Mouse (Mus musculus) liver, embryonic 15.5 days (tissue): Measurements from ENCODE around the gene Inmt. TPM values are rescaled to one million over a fixed set of nuclear protein-coding genes. Genes with fewer than 3 reads are reported as not detected.

ENCODE experiments used
- ATAC-seq: fragments of 200-750 bp; cut with Nextera tagmentation; 2 replicates; pipeline ENCODE4 v1.8.0; 2017; ENCODE audit warnings: moderate number of reproducible peaks, mild to moderate bottlenecking, moderate library complexity; ENCODE audit not compliant: insufficient read depth
- H3K27ac ChIP-seq: fragments of 300-500 bp; sonication (generic); replicated peaks from 2 replicates; pipeline ENCODE4 v1.5.1; 2015; ENCODE audit warnings: mild to moderate bottlenecking, inconsistent platforms
- H3K27me3 ChIP-seq: fragments of 300-500 bp; sonication (generic); 2 replicates; pipeline ENCODE4 v1.6.1; 2015; ENCODE audit warnings: mild to moderate bottlenecking, inconsistent platforms
- H3K36me3 ChIP-seq: fragments of 300-500 bp; sonication (generic); replicated peaks from 2 replicates; pipeline ENCODE4 v1.6.1; 2015; ENCODE audit warnings: moderate library complexity, mild to moderate bottlenecking, inconsistent platforms
- H3K4me1 ChIP-seq: fragments of 300-500 bp; sonication (generic); replicated peaks from 2 replicates; pipeline ENCODE4 v1.6.1; 2015; ENCODE audit warnings: inconsistent platforms
- H3K4me2 ChIP-seq: fragments of 300-500 bp; sonication (generic); 2 replicates; pipeline ENCODE4 v1.6.1; 2015; ENCODE audit warnings: moderate library complexity, mild to moderate bottlenecking, inconsistent platforms
- H3K4me3 ChIP-seq: fragments of 300-500 bp; sonication (generic); replicated peaks from 2 replicates; pipeline ENCODE4 v1.5.1; 2015; ENCODE audit warnings: mild to moderate bottlenecking, inconsistent platforms
- H3K9ac ChIP-seq: fragments of 300-500 bp; sonication (generic); 2 replicates; pipeline ENCODE4 v1.6.1; 2015; ENCODE audit warnings: moderate library complexity, mild to moderate bottlenecking, inconsistent platforms
- H3K9me3 ChIP-seq: fragments of 300-500 bp; sonication (generic); replicated peaks from 2 replicates; pipeline ENCODE4 v1.6.1; 2016; ENCODE audit warnings: inconsistent platforms
- WGBS: fragments of 180-500 bp; shearing (Covaris S2); methylation state at CpG from one replicate; pipeline ENCODE4 v1.1.7; 2015; ENCODE audit warnings: mixed read lengths; ENCODE audit not compliant: insufficient replicate concordance; 5-methylcytosine and 5-hydroxymethylcytosine counted together
- polyA plus RNA-seq: library from polyadenylated mRNA; unstranded; fragments of >200 nt; fragmentation: Nextera tagmentation; extraction: Ambion mirVana; gene quantifications from 2 replicates; pipeline ENCODE4 v1.2.1, GENCODE M21; 2015

The Inmt gene
- polyA plus RNA-seq = 0.16 and 0.32 TPM in 2 replicates

GRCm38 (mm10) chr6:55174741-55175181 is at the start of gene Inmt:
Inmt (minus strand) TSS chr6:55175043.
- H3K9me3 ChIP-seq = no peaks in the 10 kb centered on the region
- WGBS = 3% methylated on average over 1 of the region's 1 CpGs
- no peak within 1 kb of the TSS for H3K4me3 ChIP-seq
- no peak within 1 kb of the TSS for H3K27ac ChIP-seq
- H3K4me2 ChIP-seq = no peak within 1 kb of the TSS
- 0 out of 2 replicates have a peak, but pooled peaks cover 10% of the 10 kb centered on the region for H3K4me1 ChIP-seq
- no peaks in the 10 kb centered on the region for H3K36me3 ChIP-seq
- no peak within 1 kb of the TSS for H3K9ac ChIP-seq
- no peaks in the 10 kb centered on the region for H3K27me3 ChIP-seq
- no peak for ATAC-seq

DNA sequence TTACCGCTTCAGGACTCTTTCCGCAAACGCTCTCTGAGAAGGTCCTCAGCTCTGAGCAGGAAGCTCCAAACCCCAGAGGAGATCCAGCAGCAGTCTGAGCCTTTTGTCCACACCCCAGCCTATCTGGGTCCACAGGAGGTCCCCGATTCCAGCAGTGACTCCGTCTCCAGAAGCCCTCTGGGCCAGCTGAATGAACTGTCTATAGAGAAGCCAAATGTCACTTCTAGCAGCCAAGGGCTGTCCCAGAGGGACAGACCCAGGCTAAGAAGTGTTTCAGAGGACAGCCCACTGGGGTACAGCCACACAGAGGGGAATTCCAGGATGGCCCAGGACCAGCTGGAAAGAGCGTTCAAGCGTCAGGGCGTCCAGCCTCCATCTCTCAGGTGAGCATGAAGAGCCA is 49.1 kb upstream of the Inmt start:
- H3K9ac ChIP-seq = no peak overlapping the region
- no peak for ATAC-seq
- no peaks in the 10 kb centered on the region for H3K36me3 ChIP-seq
- no peak overlapping the region for H3K27ac ChIP-seq
- no peak overlapping the region for H3K4me2 ChIP-seq
- no peaks in the 10 kb centered on the region for H3K4me1 ChIP-seq
- H3K27me3 ChIP-seq = no peaks in the 10 kb centered on the region
- no peak overlapping the region for H3K4me3 ChIP-seq
- WGBS = 89% methylated on average over 8 of the region's 8 CpGs
- no peaks in the 10 kb centered on the region for H3K9me3 ChIP-seq

- Histone ChIP-seq H3K9me3 (no peaks in the 10 kb centered on the region), H3K4me3 (no peak overlapping the region), H3K27ac (no peak overlapping the region), H3K4me1 (0 out of 2 replicates have a peak, but pooled peaks cover 2% of the 10 kb centered on the region), H3K9ac (no peak overlapping the region), H3K4me2 (no peak overlapping the region), H3K36me3 (no peaks in the 10 kb centered on the region), H3K27me3 (no peaks in the 10 kb centered on the region)
- WGBS = 72% methylated on average over 9 of the region's 9 CpGs
- no peak for ATAC-seq
These were observed 43.4 kb upstream of the Inmt start for GRCm38 (mm10) chr6:55218232-55218631.

DNA sequence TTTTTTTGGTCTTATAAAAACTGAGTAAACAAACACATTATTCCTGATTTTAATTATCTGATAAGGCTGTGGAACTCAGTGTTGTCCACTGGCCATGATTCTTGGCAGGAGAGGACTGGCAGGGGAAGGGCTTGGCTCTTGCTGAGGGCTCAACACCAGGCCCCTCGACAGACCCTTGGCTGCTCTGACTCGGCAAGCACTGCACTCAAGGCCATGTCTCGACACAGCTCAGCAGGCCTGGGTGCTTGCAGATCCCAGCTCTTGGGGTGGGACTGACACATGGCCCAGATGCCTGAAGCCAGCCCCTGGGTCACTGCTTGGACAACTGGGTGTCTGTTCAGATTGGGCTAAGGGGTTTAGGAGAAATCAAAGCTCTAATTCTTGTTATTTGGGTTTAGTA is 39.7 kb upstream of the Inmt start:
- no peak for ATAC-seq
- 43% methylated on average over 3 of the region's 3 CpGs for WGBS
- H3K27ac ChIP-seq = no peak overlapping the region

DNA sequence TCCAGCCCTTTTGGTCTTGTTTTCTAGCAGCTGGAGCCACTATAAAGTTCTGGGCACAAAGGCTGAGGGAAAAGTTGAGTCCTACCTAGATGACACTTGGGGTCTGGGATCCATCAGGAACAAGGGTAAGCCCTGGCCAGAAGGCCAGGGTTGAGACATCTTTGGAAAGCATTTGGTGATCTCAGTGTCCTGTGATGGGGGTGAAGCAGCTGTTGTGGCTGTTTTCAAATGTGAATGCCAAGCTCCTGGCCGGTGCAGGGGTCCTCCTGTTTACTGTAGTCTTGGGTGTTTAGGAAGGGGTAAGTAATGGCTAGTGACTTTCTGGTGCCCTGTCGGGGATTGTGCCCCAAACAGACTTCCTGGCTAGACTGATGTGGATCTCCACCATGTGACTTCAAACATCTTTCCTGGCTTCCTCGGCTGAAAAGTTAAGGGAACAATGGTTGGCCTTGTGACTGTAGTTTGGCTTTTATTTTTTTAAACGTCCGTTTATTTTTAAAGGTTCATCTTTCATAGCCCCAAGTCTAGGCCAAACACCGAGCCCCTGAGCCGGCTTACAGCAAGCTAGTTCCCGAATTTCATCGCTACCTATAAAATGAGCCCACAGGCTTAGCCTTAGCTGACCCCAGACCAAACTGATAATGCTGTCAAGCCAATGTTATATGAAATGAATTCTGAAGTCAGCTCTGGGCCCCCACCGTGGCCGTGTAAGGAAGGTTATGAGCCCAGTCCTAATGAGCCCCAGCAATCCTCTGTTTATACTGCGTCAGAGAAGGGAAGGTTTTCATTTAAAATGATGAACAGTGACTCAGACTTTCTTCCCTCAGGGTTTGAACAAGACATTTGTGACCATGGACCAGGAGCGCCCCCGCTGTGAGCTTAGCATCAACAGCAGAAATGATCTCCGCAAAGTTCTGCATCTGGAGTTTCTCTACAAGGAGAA is 35.9 kb upstream of the Inmt start:
- WGBS = 63% methylated on average over 15 of the region's 15 CpGs
- H3K9ac ChIP-seq = no peak overlapping the region
- ATAC-seq = no peak

More for the DNA sequence above, 39.7 kb upstream of the Inmt start:
- Histone ChIP-seq H3K4me2 (no peak overlapping the region), H3K9ac (no peak overlapping the region), H3K4me3 (no peak overlapping the region), H3K9me3 (no peaks in the 10 kb centered on the region), H3K36me3 (no peaks in the 10 kb centered on the region), H3K4me1 (0 out of 2 replicates have a peak, but pooled peaks cover 2% of the 10 kb centered on the region), H3K27me3 (no peaks in the 10 kb centered on the region)

DNA sequence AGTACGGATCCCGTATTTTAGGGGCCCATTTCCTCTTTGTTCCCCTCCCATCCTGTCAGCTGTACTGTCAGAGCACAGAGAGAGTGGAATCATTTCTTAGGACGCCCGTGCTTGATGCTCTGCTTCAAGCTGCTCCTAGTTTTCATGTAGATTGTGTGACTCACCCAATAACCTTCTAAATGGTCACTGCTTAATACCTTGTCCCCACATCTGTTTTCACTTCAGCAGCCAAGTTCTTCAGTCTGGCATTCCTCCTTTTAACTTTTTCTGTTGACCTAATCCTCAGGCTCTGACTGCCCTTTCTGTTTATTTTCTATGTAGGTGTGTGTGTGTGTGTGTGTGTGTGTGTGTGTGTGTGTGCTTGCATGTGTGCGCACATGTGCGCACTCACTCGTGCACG is 32.9 kb upstream of the Inmt start:
- ATAC-seq = no peak
- Histone ChIP-seq H3K9me3 (no peaks in the 10 kb centered on the region), H3K27ac (no peak overlapping the region), H3K4me1 (peaks cover 12% of the 10 kb centered on the region), H3K9ac (no peak overlapping the region), H3K27me3 (no peaks in the 10 kb centered on the region), H3K4me3 (no peak overlapping the region), H3K36me3 (no peaks in the 10 kb centered on the region), H3K4me2 (no peak overlapping the region)
- 67% methylated on average over 8 of the region's 8 CpGs for WGBS

More for the DNA sequence above, 35.9 kb upstream of the Inmt start:
- Histone ChIP-seq H3K4me2 (no peak overlapping the region), H3K9me3 (no peaks in the 10 kb centered on the region), H3K27me3 (no peaks in the 10 kb centered on the region), H3K4me3 (no peak overlapping the region), H3K36me3 (no peaks in the 10 kb centered on the region), H3K27ac (no peak overlapping the region), H3K4me1 (0 out of 2 replicates have a peak, but pooled peaks cover 2% of the 10 kb centered on the region)

- no peaks in the 10 kb centered on the region for H3K27me3 ChIP-seq
- 0 out of 2 replicates have a peak overlapping the region, but pooled peaks have one; percentile 36 for H3K9ac ChIP-seq
- peaks cover 14% of the 10 kb centered on the region for H3K4me1 ChIP-seq
- H3K4me3 ChIP-seq = peak overlapping the region; percentile 60
- peak overlapping the region; percentile 79 for H3K4me2 ChIP-seq
- 87% methylated on average over 3 of the region's 3 CpGs for WGBS
- no peaks in the 10 kb centered on the region for H3K36me3 ChIP-seq
- no peak for ATAC-seq
- H3K27ac ChIP-seq = no peak overlapping the region
- no peaks in the 10 kb centered on the region for H3K9me3 ChIP-seq
These were observed 29.1 kb upstream of the Inmt start for GRCm38 (mm10) chr6:55203931-55204330.

DNA sequence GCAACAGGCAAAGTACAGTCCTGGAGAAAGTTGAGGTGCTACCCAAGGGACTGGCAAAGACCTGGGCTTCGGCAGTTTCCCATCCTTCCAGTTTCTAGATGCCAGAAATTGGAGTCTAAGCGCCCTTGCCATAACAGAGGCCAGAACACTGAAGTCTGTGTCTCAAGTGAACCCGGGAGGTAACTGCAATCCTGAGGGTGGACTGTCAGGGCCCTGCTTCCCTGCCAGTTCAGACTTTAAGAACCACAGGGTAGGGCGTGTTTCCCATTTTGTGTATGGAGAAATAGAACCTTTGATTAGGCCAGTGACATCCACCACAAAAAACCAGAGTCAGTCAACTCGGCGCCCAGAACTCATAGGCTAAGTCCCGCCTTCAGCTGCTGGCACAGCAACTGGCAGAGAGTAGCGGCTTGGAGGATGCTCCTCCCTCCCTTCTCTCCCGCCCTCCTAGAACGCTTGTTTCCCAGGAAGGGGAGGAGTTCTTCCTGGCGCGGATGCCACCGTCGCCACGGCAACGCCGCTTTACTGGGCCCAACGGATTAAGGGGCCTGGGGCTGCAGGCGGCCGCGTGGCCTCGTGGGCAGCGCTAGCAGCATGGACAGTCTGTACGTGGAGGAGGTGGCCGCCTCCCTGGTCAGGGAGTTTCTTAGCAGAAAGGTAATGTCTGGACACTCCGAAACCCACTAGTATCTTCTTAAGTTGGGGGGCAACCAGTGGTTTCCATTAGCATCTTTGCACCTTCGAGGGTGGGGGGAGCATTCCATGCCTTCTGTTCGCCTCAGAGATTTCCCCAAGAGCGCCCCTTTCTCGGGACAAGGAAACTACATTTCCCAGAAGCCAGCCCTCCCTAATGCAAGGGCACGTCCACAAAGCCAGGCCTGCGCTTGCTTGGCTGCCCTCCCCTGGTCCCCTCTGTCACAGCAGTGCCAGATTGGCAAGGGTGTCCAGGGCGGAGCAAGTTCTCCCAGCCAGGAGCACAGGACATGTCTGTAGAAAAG is 28.4 kb upstream of the Inmt start, which contains the start of gene Mindy4:
Gene Mindy4, plus strand, starts transcription at position 471 of the 998 bp plus-strand sequence.
- Histone ChIP-seq H3K9me3 (no peaks in the 10 kb centered on the region), H3K4me3 (peak within 1 kb of the TSS; percentile 60), H3K9ac (peak within 1 kb of the TSS; percentile 36; the same call in 1 of the 2 replicates), H3K4me2 (peak within 1 kb of the TSS; percentile 79), H3K27me3 (no peaks in the 10 kb centered on the region), H3K36me3 (no peaks in the 10 kb centered on the region), H3K27ac (0 out of 2 replicates have a peak within 1 kb of the TSS, but pooled peaks have one; percentile 26), H3K4me1 (peaks cover 14% of the 10 kb centered on the region)
- ATAC-seq = peak; percentile 86
- 6% methylated on average over 32 of the region's 33 CpGs for WGBS

DNA sequence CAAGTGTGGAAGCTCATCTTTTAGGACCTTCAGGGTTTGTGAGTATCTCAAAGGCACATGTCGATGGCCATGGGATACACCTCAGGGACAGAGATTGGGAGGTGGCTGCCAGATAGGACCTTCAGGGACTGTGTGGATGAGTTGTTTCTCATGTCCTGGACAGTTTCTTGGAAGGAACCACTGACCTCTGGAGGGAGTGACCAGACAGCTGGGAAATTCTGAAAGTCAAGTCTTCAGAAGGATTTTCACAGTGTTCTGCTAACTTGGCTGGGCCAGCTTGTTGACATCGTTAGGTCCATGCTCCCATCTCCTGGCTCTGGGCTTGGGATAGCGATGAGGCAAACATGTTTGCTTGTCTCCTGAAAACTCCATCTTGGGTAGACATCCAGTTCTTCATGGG is 24.2 kb upstream of the Inmt start:
- 68% methylated on average over 3 of the region's 3 CpGs for WGBS
- H3K4me3 ChIP-seq = no peak overlapping the region
- H3K27me3 ChIP-seq = no peaks in the 10 kb centered on the region
- H3K36me3 ChIP-seq = no peaks in the 10 kb centered on the region
- H3K4me2 ChIP-seq = no peak overlapping the region
- peaks cover 14% of the 10 kb centered on the region for H3K4me1 ChIP-seq
- no peaks in the 10 kb centered on the region for H3K9me3 ChIP-seq
- ATAC-seq = no peak
- H3K27ac ChIP-seq = no peak overlapping the region
- no peak overlapping the region for H3K9ac ChIP-seq

GRCm38 (mm10) chr6:55193171-55193570 is 18.3 kb upstream of the Inmt start:
- Histone ChIP-seq H3K9ac (no peak overlapping the region), H3K36me3 (no peaks in the 10 kb centered on the region), H3K4me3 (no peak overlapping the region), H3K27me3 (no peaks in the 10 kb centered on the region), H3K9me3 (no peaks in the 10 kb centered on the region), H3K4me1 (no peaks in the 10 kb centered on the region), H3K4me2 (no peak overlapping the region), H3K27ac (no peak overlapping the region)
- no peak for ATAC-seq
- WGBS = 71% methylated on average over 3 of the region's 3 CpGs
